Mouse (Mus musculus): ENCODE measurements around the gene Krt15. TPM values are rescaled to one million over a fixed set of nuclear protein-coding genes. Genes with fewer than 3 reads are reported as not detected.
A peak's percentile ranks its signal among the peaks of the same experiment; 100 is the strongest.

Krt15 gene
- polyA plus RNA-seq, 1 experiment: 0.96 TPM

- no peaks in the 10 kb centered on the region for H3K36me3 ChIP-seq (ENCODE audit: control insufficient read depth, insufficient read depth, low read length)
- no peak overlapping the region for H3K27ac ChIP-seq (ENCODE audit: control insufficient read depth, insufficient read depth, low read depth, low read length)
- H3K27me3 ChIP-seq (ENCODE audit: control insufficient read depth, insufficient read depth, low read length): no peaks in the 10 kb centered on the region
- TF ChIP-seq POLR2A (IDR thresholded peaks at IDR 0.05; ENCODE audit: control insufficient read depth, low read depth, low read length): no peak
- no peak for TF ChIP-seq CTCF (IDR thresholded peaks at IDR 0.05; ENCODE audit: control insufficient read depth, insufficient read depth, insufficient replicate concordance, low read depth, low read length)
- H3K4me3 ChIP-seq (ENCODE audit: control insufficient read depth, low read depth, low read length): no peak overlapping the region
- H3K4me1 ChIP-seq (ENCODE audit: control insufficient read depth, insufficient read depth, low read length): peaks cover 3% of the 10 kb centered on the region
Measured at GRCm38 (mm10) chr11:100145858-100146560, 10.3 kb upstream of the Krt15 start.

- Histone ChIP-seq H3K4me3 (ENCODE audit: control insufficient read depth, low read depth, low read length) (peak overlapping the region; percentile 6; the same call in 1 of the 2 replicates), H3K36me3 (ENCODE audit: control insufficient read depth, insufficient read depth, low read length) (no peaks in the 10 kb centered on the region), H3K27ac (ENCODE audit: control insufficient read depth, insufficient read depth, low read depth, low read length) (no peak overlapping the region), H3K27me3 (ENCODE audit: control insufficient read depth, insufficient read depth, low read length) (no peaks in the 10 kb centered on the region), H3K4me1 (ENCODE audit: control insufficient read depth, insufficient read depth, low read length) (peaks cover 3% of the 10 kb centered on the region)
- TF ChIP-seq POLR2A (IDR thresholded peaks at IDR 0.05; ENCODE audit: control insufficient read depth, low read depth, low read length) (no peak), CTCF (IDR thresholded peaks at IDR 0.05; ENCODE audit: control insufficient read depth, insufficient read depth, insufficient replicate concordance, low read depth, low read length) (no peak)
Measured at GRCm38 (mm10) chr11:100145104-100145503, 9.4 kb upstream of the Krt15 start.

- Histone ChIP-seq H3K27me3 (ENCODE audit: control insufficient read depth, insufficient read depth, low read length) (no peaks in the 10 kb centered on the region), H3K27ac (ENCODE audit: control insufficient read depth, insufficient read depth, low read depth, low read length) (no peak overlapping the region), H3K36me3 (ENCODE audit: control insufficient read depth, insufficient read depth, low read length) (no peaks in the 10 kb centered on the region), H3K4me1 (ENCODE audit: control insufficient read depth, insufficient read depth, low read length) (peaks cover 3% of the 10 kb centered on the region), H3K4me3 (ENCODE audit: control insufficient read depth, low read depth, low read length) (no peak overlapping the region)
- TF ChIP-seq POLR2A (IDR thresholded peaks at IDR 0.05; ENCODE audit: control insufficient read depth, low read depth, low read length) (no peak), CTCF (IDR thresholded peaks at IDR 0.05; ENCODE audit: control insufficient read depth, insufficient read depth, insufficient replicate concordance, low read depth, low read length) (no peak)
Measured at GRCm38 (mm10) chr11:100140966-100141365, 5.2 kb upstream of the Krt15 start.

GRCm38 (mm10) chr11:100139391-100139790 is 3.7 kb upstream of the Krt15 start:
- TF ChIP-seq POLR2A (IDR thresholded peaks at IDR 0.05; ENCODE audit: control insufficient read depth, low read depth, low read length): no peak
- Histone ChIP-seq H3K27me3 (ENCODE audit: control insufficient read depth, insufficient read depth, low read length) (no peaks in the 10 kb centered on the region), H3K4me3 (ENCODE audit: control insufficient read depth, low read depth, low read length) (no peak overlapping the region), H3K36me3 (ENCODE audit: control insufficient read depth, insufficient read depth, low read length) (no peaks in the 10 kb centered on the region), H3K4me1 (ENCODE audit: control insufficient read depth, insufficient read depth, low read length) (no peaks in the 10 kb centered on the region), H3K27ac (ENCODE audit: control insufficient read depth, insufficient read depth, low read depth, low read length) (no peak overlapping the region)

- no peak overlapping the region for H3K27ac ChIP-seq (ENCODE audit: control insufficient read depth, insufficient read depth, low read depth, low read length)
- H3K4me1 ChIP-seq (ENCODE audit: control insufficient read depth, insufficient read depth, low read length): no peaks in the 10 kb centered on the region
- TF ChIP-seq POLR2A (IDR thresholded peaks at IDR 0.05; ENCODE audit: control insufficient read depth, low read depth, low read length) (no peak), CTCF (IDR thresholded peaks at IDR 0.05; ENCODE audit: control insufficient read depth, insufficient read depth, insufficient replicate concordance, low read depth, low read length) (no peak)
Measured at GRCm38 (mm10) chr11:100138809-100139208, 3.1 kb upstream of the Krt15 start.

GRCm38 (mm10) chr11:100137693-100138092 is 2.0 kb upstream of the Krt15 start:
- no peak overlapping the region for H3K27ac ChIP-seq (ENCODE audit: control insufficient read depth, insufficient read depth, low read depth, low read length)

More at GRCm38 (mm10) chr11:100138809-100139208, 3.1 kb upstream of the Krt15 start:
- no peaks in the 10 kb centered on the region for H3K36me3 ChIP-seq (ENCODE audit: control insufficient read depth, insufficient read depth, low read length)
- H3K27me3 ChIP-seq (ENCODE audit: control insufficient read depth, insufficient read depth, low read length): no peaks in the 10 kb centered on the region
- no peak overlapping the region for H3K4me3 ChIP-seq (ENCODE audit: control insufficient read depth, low read depth, low read length)

GRCm38 (mm10) chr11:100136559-100136958 is 831 bp upstream of the Krt15 start:
- no peak for TF ChIP-seq CTCF (IDR thresholded peaks at IDR 0.05; ENCODE audit: control insufficient read depth, insufficient read depth, insufficient replicate concordance, low read depth, low read length)
- no peak for TF ChIP-seq POLR2A (IDR thresholded peaks at IDR 0.05; ENCODE audit: control insufficient read depth, low read depth, low read length)
- H3K27ac ChIP-seq (ENCODE audit: control insufficient read depth, insufficient read depth, low read depth, low read length): no peak overlapping the region
- no peaks in the 10 kb centered on the region for H3K27me3 ChIP-seq (ENCODE audit: control insufficient read depth, insufficient read depth, low read length)
- H3K36me3 ChIP-seq (ENCODE audit: control insufficient read depth, insufficient read depth, low read length): no peaks in the 10 kb centered on the region
- no peaks in the 10 kb centered on the region for H3K4me1 ChIP-seq (ENCODE audit: control insufficient read depth, insufficient read depth, low read length)
- H3K4me3 ChIP-seq (ENCODE audit: control insufficient read depth, low read depth, low read length): no peak overlapping the region

More at GRCm38 (mm10) chr11:100137693-100138092, 2.0 kb upstream of the Krt15 start:
- H3K4me1 ChIP-seq (ENCODE audit: control insufficient read depth, insufficient read depth, low read length): no peaks in the 10 kb centered on the region
- H3K27me3 ChIP-seq (ENCODE audit: control insufficient read depth, insufficient read depth, low read length): no peaks in the 10 kb centered on the region
- no peak overlapping the region for H3K4me3 ChIP-seq (ENCODE audit: control insufficient read depth, low read depth, low read length)
- TF ChIP-seq CTCF (IDR thresholded peaks at IDR 0.05; ENCODE audit: control insufficient read depth, insufficient read depth, insufficient replicate concordance, low read depth, low read length): no peak
- no peak for TF ChIP-seq POLR2A (IDR thresholded peaks at IDR 0.05; ENCODE audit: control insufficient read depth, low read depth, low read length)
- no peaks in the 10 kb centered on the region for H3K36me3 ChIP-seq (ENCODE audit: control insufficient read depth, insufficient read depth, low read length)

All from testis, adult 2 months (tissue).